Mouse (Mus musculus) T-helper 1 cell (primary cell): ENCODE data around the gene Ttc12.

Experiments used
- in situ Hi-C: fragments of 300-600 bp; cut with MboI, MseI; formaldehyde crosslinking; loops from one replicate; pipeline ENCODE4 v1.15.1; 2025; ENCODE audit warnings: high pct_unique_total_duplicates

The Ttc12 gene

GRCm38 (mm10) chr9:49403711-49404110, 82.3 kb downstream of the Ttc12 start:
- in situ Hi-C loops = no loop called here

GRCm38 (mm10) chr9:49396006-49396405, 90.0 kb downstream of the Ttc12 start:
- in situ Hi-C loops = no loop called here

- in situ Hi-C loops = no loop called here
Observed at GRCm38 (mm10) chr9:49392242-49392641, 93.8 kb downstream of the Ttc12 start.
